Mouse (Mus musculus): ENCODE results near the gene Ccnjl. TPM values are rescaled to one million over a fixed set of nuclear protein-coding genes. Genes with fewer than 3 reads are reported as not detected.

Gene Ccnjl
- not detected in 2 replicates for total RNA-seq (2012; rRNA removed)
- not detected for polyA plus RNA-seq (2012; ENCODE audit: insufficient read depth in 1 of 2, insufficient read length in 2 of 2, low read depth in 1 of 2, low replicate concordance in 2 of 2, missing spikeins in 1 of 2)

DNA sequence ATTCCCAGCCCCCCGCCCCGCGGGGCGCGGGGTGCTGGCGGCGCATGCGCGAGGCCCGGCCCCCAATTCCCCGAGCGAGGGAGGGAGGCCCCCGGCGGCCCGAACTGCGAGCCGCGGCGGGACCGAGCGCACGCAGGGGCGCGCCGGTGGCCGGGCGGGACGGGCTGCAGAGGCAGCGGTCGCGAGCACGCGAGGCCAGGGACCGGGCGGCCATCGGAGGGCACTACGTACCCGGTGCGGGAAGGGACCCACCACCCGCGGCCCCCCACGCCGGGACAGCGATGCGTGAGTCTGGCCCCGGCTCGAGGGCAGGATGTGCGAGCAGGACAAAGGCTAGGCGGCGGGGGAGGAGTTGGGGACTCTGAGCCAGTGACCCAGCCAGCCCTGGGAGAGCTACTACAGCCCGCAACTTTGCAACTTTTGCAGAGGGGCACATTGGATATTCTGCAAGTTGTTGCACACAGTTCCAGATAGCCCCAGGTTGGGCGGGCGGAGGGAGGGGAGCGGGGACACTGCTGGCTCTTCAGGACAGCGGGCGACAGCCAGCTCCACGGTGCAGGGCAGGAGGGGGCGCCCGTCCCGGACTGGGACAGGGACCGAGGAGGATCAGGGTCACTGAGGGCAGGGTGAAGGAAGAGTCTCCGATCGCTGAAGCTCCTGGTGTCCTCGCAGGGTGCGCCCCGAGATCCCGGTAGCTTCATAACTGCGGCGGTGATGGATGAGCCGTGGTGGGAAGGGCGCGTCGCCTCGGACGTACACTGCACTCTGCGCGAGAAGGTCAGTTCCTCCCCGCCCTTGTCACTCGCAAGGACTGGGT lies at the start of gene Ccnjl:
Gene Ccnjl (plus strand): TSS at position 102 of the 817 bp plus-strand sequence.
- no peak for TF ChIP-seq NRF1 (IDR thresholded peaks at IDR 0.05; ENCODE audit: insufficient read depth, low read depth, low read length, poor library complexity, severe bottlenecking)
- TF ChIP-seq USF2 (IDR thresholded peaks at IDR 0.05; ENCODE audit: borderline replicate concordance in 1 of 2, insufficient read depth in 1 of 2, low read depth in 1 of 2, low read length in 2 of 2), result no peak
- TF ChIP-seq RAD21 (IDR thresholded peaks at IDR 0.05; ENCODE audit: low read depth, low read length), result no peak
- TF ChIP-seq MYB (IDR thresholded peaks at IDR 0.05; ENCODE audit: low read depth, low read length), result no peak
- TF ChIP-seq MXI1 (IDR thresholded peaks at IDR 0.05; ENCODE audit: low read depth, low read length), result no peak
- no peak for TF ChIP-seq SMC3 (IDR thresholded peaks at IDR 0.05; ENCODE audit: low read depth, low read length)
- TF ChIP-seq TAL1 (IDR thresholded peaks at IDR 0.05; ENCODE audit: low read length), result no peak
- TF ChIP-seq ZNF384 (IDR thresholded peaks at IDR 0.05; ENCODE audit: low read depth, low read length), result no peak
- TF ChIP-seq BHLHE40 (IDR thresholded peaks at IDR 0.05; ENCODE audit: borderline replicate concordance, low read depth, low read length), result no peak
- no peak for TF ChIP-seq GABPA (IDR thresholded peaks at IDR 0.05; ENCODE audit: low read depth, low read length)
- TF ChIP-seq MAFK (IDR thresholded peaks at IDR 0.05; ENCODE audit: borderline replicate concordance, low read depth, low read length), result no peak
- no peak for TF ChIP-seq POLR2A (IDR thresholded peaks at IDR 0.05; ENCODE audit: control insufficient read depth in 1 of 2, insufficient read depth in 1 of 2, low read depth in 1 of 2, low read length in 2 of 2, poor library complexity in 1 of 2)
- no peak for TF ChIP-seq UBTF (IDR thresholded peaks at IDR 0.05; ENCODE audit: borderline replicate concordance, insufficient read depth, low read depth, low read length)
- no peak for TF ChIP-seq ZMIZ1 (IDR thresholded peaks at IDR 0.05; ENCODE audit: low read depth, low read length)
- no peak for TF ChIP-seq POLR2AphosphoS2 (IDR thresholded peaks at IDR 0.05; ENCODE audit: low read length)
- Histone ChIP-seq H3K4me3 (ENCODE audit: control insufficient read depth in 1 of 2, insufficient read depth in 1 of 2, low read depth in 2 of 2, low read length in 2 of 2) (no peak within 1 kb of the TSS), H3K36me3 (ENCODE audit: control insufficient read depth in 1 of 2, insufficient read depth in 2 of 2, low read length in 2 of 2) (no peaks in the 10 kb centered on the region), H3K9ac (ENCODE audit: control insufficient read depth, low read depth, low read length, poor library complexity, severe bottlenecking) (no peak within 1 kb of the TSS), H3K4me1 (ENCODE audit: control insufficient read depth in 1 of 2, insufficient read depth in 2 of 2, low read length in 2 of 2) (no peaks in the 10 kb centered on the region), H3K79me2 (ENCODE audit: control insufficient read depth, insufficient read depth, low read length, poor library complexity) (no peaks in the 10 kb centered on the region), H3K9me3 (replicated peaks; ENCODE audit: insufficient read depth, low read length) (no peaks in the 10 kb centered on the region), H3K27ac (ENCODE audit: control insufficient read depth, low read depth, low read length) (no peak within 1 kb of the TSS), H3K27me3 (ENCODE audit: control insufficient read depth in 1 of 2, insufficient read depth in 2 of 2, low read length in 2 of 2) (peaks cover 0 to 3% of the 10 kb centered on the region in 2 experiments; a peak in 1 of 4 replicates)
- DNase-seq (ENCODE audit: low read depth, low spot score), result no peak

DNA sequence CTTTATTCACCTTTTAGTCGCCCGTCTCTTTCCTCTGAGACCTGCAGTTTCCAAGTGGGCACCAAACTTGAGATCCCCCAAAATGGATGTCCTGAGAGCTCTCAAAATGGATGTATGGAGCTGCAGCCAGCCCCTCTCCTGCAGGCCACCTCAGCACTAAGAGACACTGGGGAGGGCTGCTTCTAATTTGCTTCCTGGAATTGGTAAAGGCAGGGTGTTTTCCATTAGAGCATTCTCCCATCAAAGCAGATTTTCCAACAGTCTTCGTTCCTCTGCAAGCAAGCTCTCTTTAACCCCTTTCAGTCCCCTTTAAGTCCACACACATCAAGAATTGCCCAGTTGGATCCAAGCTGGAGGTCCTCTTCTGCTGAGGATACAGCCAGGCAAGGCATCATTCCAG lies 49.2 kb upstream of the Ccnjl start:
- no peak for TF ChIP-seq MEF2A (IDR thresholded peaks at IDR 0.05; ENCODE audit: extremely low read depth, insufficient replicate concordance, low read depth, low read length, poor library complexity, severe bottlenecking)
- no peak for TF ChIP-seq MAFK (IDR thresholded peaks at IDR 0.05; ENCODE audit: borderline replicate concordance, low read depth, low read length)
- Histone ChIP-seq H3K4me1 (ENCODE audit: control insufficient read depth in 1 of 2, insufficient read depth in 2 of 2, low read length in 2 of 2) (peaks cover 0 to 5% of the 10 kb centered on the region in 2 experiments; a peak in 2 of 4 replicates), H3K79me2 (ENCODE audit: control insufficient read depth, insufficient read depth, low read length, poor library complexity) (no peaks in the 10 kb centered on the region), H3K27me3 (ENCODE audit: control insufficient read depth in 1 of 2, insufficient read depth in 2 of 2, low read length in 2 of 2) (peaks cover 2 to 19% of the 10 kb centered on the region in 2 experiments; a peak in 3 of 4 replicates), H3K27ac (ENCODE audit: control insufficient read depth, low read depth, low read length) (no peak overlapping the region), H3K36me3 (ENCODE audit: control insufficient read depth in 1 of 2, insufficient read depth in 2 of 2, low read length in 2 of 2) (peaks cover 0 to 3% of the 10 kb centered on the region in 2 experiments; a peak in 1 of 4 replicates), H3K9ac (ENCODE audit: control insufficient read depth, low read depth, low read length, poor library complexity, severe bottlenecking) (no peak overlapping the region), H3K4me3 (ENCODE audit: control insufficient read depth in 1 of 2, insufficient read depth in 1 of 2, low read depth in 2 of 2, low read length in 2 of 2) (no peak overlapping the region), H3K9me3 (replicated peaks; ENCODE audit: insufficient read depth, low read length) (no peaks in the 10 kb centered on the region)
- DNase-seq (ENCODE audit: low read depth, low spot score), result no peak
